ENCODE assay signal across 12 mouse cellular contexts in genomic region chr19:9033412-9034340, GRCm38 (mm10). TPM values are rescaled to one million over a fixed set of nuclear protein-coding genes. Genes with fewer than 3 reads are reported as not detected.
DNase-seq lines count a peak whose midpoint lies in the region; ATAC-seq and TF ChIP-seq lines count a peak whose summit lies in the region.
"Had no signal": no experiment of that assay in that cellular context is flagged by ENCODE, and none has a peak within 500 bp of the region (broad histone marks: within the 10 kb centered on the region; RNA-seq: fewer than 3 reads in every experiment).

No protein-coding gene starts in this region.

- H3K79me2 ChIP-seq in heart, adult 2 months (replicated peaks; ENCODE audit: control insufficient read depth, insufficient read depth, low read length) = no peaks in the 10 kb centered on the region

- H3K4me3 ChIP-seq in heart, adult 2 months = no peak overlapping the region
- no peak overlapping the region for H3K4me3 ChIP-seq in heart, embryonic 10.5 days
- no peak overlapping the region for H3K4me3 ChIP-seq in embryonic fibroblast, embryonic 13.5 days (ENCODE audit: insufficient read depth, low read length)
- no peak overlapping the region for H3K4me3 ChIP-seq in lung, adult 2 months (replicated peaks; ENCODE audit: extremely low read depth, low read depth, low read length)

- no peaks in the 10 kb centered on the region for H3K27me3 ChIP-seq in heart, adult 2 months (ENCODE audit: control insufficient read depth, insufficient read depth, low read length)
- H3K27me3 ChIP-seq in heart, embryonic 10.5 days (ENCODE audit: insufficient read depth, poor library complexity, severe bottlenecking) = no peaks in the 10 kb centered on the region

- no peaks in the 10 kb centered on the region for H3K9me3 ChIP-seq in heart, embryonic 10.5 days

- TF ChIP-seq POLR2A in heart, adult 2 months (IDR thresholded peaks at IDR 0.05; ENCODE audit: insufficient read depth, low read depth, low read length) = no peak
- no peak for TF ChIP-seq POLR2A in embryonic fibroblast, embryonic 13.5 days (IDR thresholded peaks at IDR 0.05; ENCODE audit: low read depth, low read length)
- TF ChIP-seq POLR2A in lung, adult 2 months (IDR thresholded peaks at IDR 0.05; ENCODE audit: borderline replicate concordance, extremely low read depth, low read depth, low read length) = no peak

- H3K27ac ChIP-seq in heart, adult 2 months = peak overlapping the region; percentile 71
- H3K27ac ChIP-seq in heart, embryonic 10.5 days = no peak overlapping the region
- peak overlapping the region; percentile 81 for H3K27ac ChIP-seq in embryonic fibroblast, embryonic 13.5 days (ENCODE audit: insufficient read depth, low read length)

- H3K4me1 ChIP-seq in heart, adult 2 months (ENCODE audit: control insufficient read depth, insufficient read depth, low read length) = peaks cover 17% of the 10 kb centered on the region
- H3K4me1 ChIP-seq in heart, embryonic 10.5 days = peaks cover 28% of the 10 kb centered on the region
- H3K4me1 ChIP-seq in embryonic fibroblast, embryonic 13.5 days (ENCODE audit: control insufficient read depth, insufficient read depth, low read length) = peaks cover 9% of the 10 kb centered on the region; the same call in 1 of the 2 replicates
- peaks cover 10% of the 10 kb centered on the region for H3K4me1 ChIP-seq in lung, adult 2 months (ENCODE audit: control insufficient read depth, insufficient read depth, low read length)

- DNase-seq in heart, adult 2 months = no peak
- no peak for DNase-seq in heart, embryonic 10.5 days (ENCODE audit: low spot score)
- DNase-seq in CD4-positive helper T cell, adult 2 months (ENCODE audit: low read depth, low spot score) = peak; percentile 23
- peak; percentile 62 for DNase-seq in lung, adult 2 months
- DNase-seq in thymus, postnatal 4 days = no peak
- no peak for DNase-seq in spleen, postnatal 36 days (ENCODE audit: low spot score in 2 of 2)
- DNase-seq: cerebellum, postnatal 14 days; heart, postnatal 4 days; right cerebral cortex, postnatal 14 days had no signal

- TF ChIP-seq CTCF in heart, adult 2 months (IDR thresholded peaks at IDR 0.05) = no peak
- TF ChIP-seq CTCF in embryonic fibroblast, embryonic 13.5 days (IDR thresholded peaks at IDR 0.05; ENCODE audit: borderline replicate concordance, insufficient read depth, low read length) = no peak
- TF ChIP-seq CTCF in lung, adult 2 months (IDR thresholded peaks at IDR 0.05; ENCODE audit: insufficient read depth, low read length) = no peak

- peaks cover 3% of the 10 kb centered on the region for H3K36me3 ChIP-seq in heart, adult 2 months (ENCODE audit: control insufficient read depth, insufficient read depth, low read length)
- H3K36me3 ChIP-seq in heart, embryonic 10.5 days = no peaks in the 10 kb centered on the region

- ATAC-seq in cerebellum, adult (ENCODE audit: insufficient number of reproducible peaks, low FRiP score, low TSS enrichment) = no peak

- 53% methylated on average over 9 of the region's 9 CpGs for WGBS in heart, adult 2 months
- WGBS in heart, embryonic 10.5 days = 50% methylated on average over 9 of the region's 9 CpGs
- 52% methylated on average over 9 of the region's 9 CpGs for WGBS in lung, adult 2 months

- H3K9ac ChIP-seq in heart, adult 2 months (ENCODE audit: low read depth, low read length) = no peak overlapping the region

- no peak for TF ChIP-seq EP300 in heart, adult 2 months (IDR thresholded peaks at IDR 0.05; ENCODE audit: insufficient read depth, low read depth, low read length)

- intact Hi-C loops in heart, adult 2 months (cut with DNase I) = no loop called here

RNA-seq across cellular contexts. Expression of gene Ahnak, which starts 44.6 kb away (rescaled TPM):
- 100 to 1,000 TPM; 299 to 348 TPM for total RNA-seq in heart, adult 2 months (2021)
- 23.0 and 42.5 TPM in 2 replicates for polyA plus RNA-seq in heart, adult 2 months (2012; rRNA removed)
- polyA plus RNA-seq in heart, embryonic 10.5 days (2016; fragmentation: Nextera tagmentation; extraction: Ambion mirVana) = 15.1 and 19.4 TPM in 2 replicates
- polyA plus RNA-seq in embryonic fibroblast, embryonic 13.5 days (2011; ENCODE audit: insufficient read length, low read depth, missing spikeins) = 559 and 687 TPM in 2 replicates
- polyA plus RNA-seq in lung, adult 2 months (2012; rRNA removed) = 56.3 and 84.7 TPM in 2 replicates

RNA-seq across cellular contexts. Expression of gene Scgb1a1, which starts 54.1 kb away (rescaled TPM):
- total RNA-seq in heart, adult 2 months (2021) = under 1 TPM in 1 of 2 experiments, not detected in 1; 0.73 TPM
- polyA plus RNA-seq in heart, adult 2 months (2012; rRNA removed) = 0.50 and 2,957 TPM in 2 replicates
- not detected in 2 replicates for polyA plus RNA-seq in heart, embryonic 10.5 days (2016; fragmentation: Nextera tagmentation; extraction: Ambion mirVana)
- polyA plus RNA-seq in embryonic fibroblast, embryonic 13.5 days (2011; ENCODE audit: insufficient read length, low read depth, missing spikeins) = not detected in 2 replicates
- polyA plus RNA-seq in lung, adult 2 months (2012; rRNA removed) = 138,577 and 142,361 TPM in 2 replicates
- total RNA-seq: heart, postnatal 4 days; liver, adult 2 months had no signal

Comparison
In these comparisons a context has a peak if more than half of its experiments do, and no peak if none do; other contexts are left out.
1. DNase-seq: peak in CD4-positive helper T cell, adult 2 months (single experiment) and lung, adult 2 months (single experiment); none in heart, adult 2 months (0 of 2), heart, embryonic 10.5 days (single experiment), thymus, postnatal 4 days (single experiment) and spleen, postnatal 36 days (0 of 2).